Comparison of ENCODE assay signal across 8 mouse cellular contexts in genomic region chr1:36243447-36244057, GRCm38 (mm10). TPM values are rescaled to one million over a fixed set of nuclear protein-coding genes. Genes with fewer than 3 reads are reported as not detected.
DNase-seq lines count a peak whose midpoint lies in the region; ATAC-seq and TF ChIP-seq lines count a peak whose summit lies in the region.

No protein-coding gene starts in this region.

- H3K4me2 ChIP-seq in heart, embryonic 11.5 days: peak overlapping the region; percentile 88
- H3K4me2 ChIP-seq in forebrain, embryonic 14.5 days (ENCODE audit: low read length): peak overlapping the region; percentile 82
- H3K4me2 ChIP-seq in liver, postnatal 0 days (ENCODE audit: low read depth, low read length): peak overlapping the region; percentile 93

- ATAC-seq in heart, embryonic 11.5 days (replicated peaks; ENCODE audit: insufficient number of reproducible peaks, low FRiP score, low TSS enrichment): no peak
- ATAC-seq in forebrain, embryonic 14.5 days: peak; percentile 48; the same call in 1 of the 2 replicates
- ATAC-seq in liver, postnatal 0 days: peak; percentile 47

- no peak for DNase-seq in heart, adult 8-10 months (ENCODE audit: low spot score)
- DNase-seq in forebrain, embryonic 14.5 days (ENCODE audit: low spot score): no peak
- DNase-seq in liver, postnatal 0 days: no peak
- DNase-seq in right cerebral cortex, adult 2 months (ENCODE audit: low spot score in 2 of 2): no peak
- no peak for DNase-seq in right cerebral cortex, adult 18-20 months
- no peak for DNase-seq in frontal cortex, postnatal 25 days (ENCODE audit: low spot score in 2 of 2)

- peak overlapping the region; percentile 85 for H3K27ac ChIP-seq in heart, embryonic 11.5 days (ENCODE audit: low read depth, low read length)
- H3K27ac ChIP-seq in forebrain, embryonic 14.5 days (ENCODE audit: low read depth, low read length): peak overlapping the region; percentile 82
- peak overlapping the region; percentile 86 for H3K27ac ChIP-seq in liver, postnatal 0 days (ENCODE audit: low read depth)

- 4% methylated on average over 15 of the region's 21 CpGs for WGBS in heart, embryonic 11.5 days (ENCODE audit: insufficient replicate concordance)
- 4% methylated on average over 21 of the region's 21 CpGs for WGBS in forebrain, embryonic 14.5 days
- 2% methylated on average over 21 of the region's 21 CpGs for WGBS in liver, postnatal 0 days (ENCODE audit: insufficient replicate concordance)

- no peak for TF ChIP-seq CTCF in E14TG2a.4 (conservative IDR thresholded peaks at IDR 0.05; ENCODE audit: low read length)
- TF ChIP-seq CTCF in liver, postnatal 0 days (IDR thresholded peaks at IDR 0.05; ENCODE audit: low read depth): no peak

- peak overlapping the region; percentile 94 for H3K4me3 ChIP-seq in heart, embryonic 11.5 days (ENCODE audit: low read depth, low read length)
- H3K4me3 ChIP-seq in E14TG2a.4 (replicated peaks; ENCODE audit: low read length): peak overlapping the region; percentile 98
- H3K4me3 ChIP-seq in forebrain, embryonic 14.5 days (ENCODE audit: low read depth, low read length): peak overlapping the region; percentile 87
- H3K4me3 ChIP-seq in liver, postnatal 0 days (ENCODE audit: low read depth, low read length): peak overlapping the region; percentile 90

- peaks cover 10% of the 10 kb centered on the region for H3K4me1 ChIP-seq in heart, embryonic 11.5 days (ENCODE audit: control insufficient read depth, insufficient read depth, low read length)
- H3K4me1 ChIP-seq in E14TG2a.4 (replicated peaks; ENCODE audit: low read depth, low read length): peaks cover 76% of the 10 kb centered on the region
- peaks cover 10% of the 10 kb centered on the region for H3K4me1 ChIP-seq in forebrain, embryonic 14.5 days (ENCODE audit: control insufficient read depth, insufficient read depth, low read length)
- peaks cover 26% of the 10 kb centered on the region for H3K4me1 ChIP-seq in liver, postnatal 0 days (ENCODE audit: insufficient read depth)

- H3K27me3 ChIP-seq in heart, embryonic 11.5 days (ENCODE audit: control insufficient read depth, insufficient read depth, low read length): no peaks in the 10 kb centered on the region
- peaks cover 2% of the 10 kb centered on the region; the same call in 1 of the 2 replicates for H3K27me3 ChIP-seq in E14TG2a.4 (ENCODE audit: insufficient read depth, low read length)
- H3K27me3 ChIP-seq in forebrain, embryonic 14.5 days (replicated peaks; ENCODE audit: control insufficient read depth, insufficient read depth, low read length): no peaks in the 10 kb centered on the region
- no peaks in the 10 kb centered on the region for H3K27me3 ChIP-seq in liver, postnatal 0 days (ENCODE audit: insufficient read depth, low read length)

- H3K9ac ChIP-seq in heart, embryonic 11.5 days (ENCODE audit: low read depth, low read length): peak overlapping the region; percentile 94
- peak overlapping the region; percentile 85 for H3K9ac ChIP-seq in forebrain, embryonic 14.5 days (ENCODE audit: low read length)
- H3K9ac ChIP-seq in liver, postnatal 0 days (replicated peaks): peak overlapping the region; percentile 85

- no peaks in the 10 kb centered on the region for H3K9me3 ChIP-seq in heart, embryonic 11.5 days (replicated peaks; ENCODE audit: control insufficient read depth, low read length)
- no peaks in the 10 kb centered on the region for H3K9me3 ChIP-seq in E14TG2a.4 (ENCODE audit: low read length)
- no peaks in the 10 kb centered on the region for H3K9me3 ChIP-seq in forebrain, embryonic 14.5 days (replicated peaks; ENCODE audit: control insufficient read depth, low read length)
- H3K9me3 ChIP-seq in liver, postnatal 0 days (ENCODE audit: low read length): no peaks in the 10 kb centered on the region

- no peak for TF ChIP-seq EP300 in liver, postnatal 0 days (IDR thresholded peaks at IDR 0.05; ENCODE audit: low read depth)

- H3K36me3 ChIP-seq in heart, embryonic 11.5 days (ENCODE audit: control insufficient read depth, insufficient read depth, low read length): no peaks in the 10 kb centered on the region
- H3K36me3 ChIP-seq in E14TG2a.4 (ENCODE audit: insufficient read depth, low read length): peaks cover 12% of the 10 kb centered on the region; the same call in 1 of the 2 replicates
- no peaks in the 10 kb centered on the region for H3K36me3 ChIP-seq in forebrain, embryonic 14.5 days (ENCODE audit: control insufficient read depth, insufficient read depth, low read length)
- no peaks in the 10 kb centered on the region for H3K36me3 ChIP-seq in liver, postnatal 0 days (replicated peaks; ENCODE audit: insufficient read depth, low read length)

RNA-seq across cellular contexts. Expression of gene Uggt1, which starts 1.0 kb away (rescaled TPM):
- 60.6 and 61.9 TPM in 2 replicates for polyA plus RNA-seq in heart, embryonic 11.5 days (2014; fragmentation: Nextera tagmentation; extraction: Ambion mirVana)
- total RNA-seq in heart, adult 8-10 months (2022): 10 to 100 TPM; 26.8 to 31.9 (median 28.4) TPM
- polyA plus RNA-seq in forebrain, embryonic 14.5 days (2014; fragmentation: Nextera tagmentation; extraction: Ambion mirVana): 66.8 and 75.9 TPM in 2 replicates
- polyA plus RNA-seq in liver, postnatal 0 days (2015; fragmentation: Nextera tagmentation; extraction: Ambion mirVana): 15.4 and 15.8 TPM in 2 replicates

RNA-seq across cellular contexts. Expression of gene Neurl3, which starts 30.9 kb away (rescaled TPM):
- polyA plus RNA-seq in heart, embryonic 11.5 days (2014; fragmentation: Nextera tagmentation; extraction: Ambion mirVana): 1.9 and 2.6 TPM in 2 replicates
- 1 to 10 TPM; 2.0 to 4.4 (median 2.8) TPM for total RNA-seq in heart, adult 8-10 months (2022)
- 0.32 and 0.51 TPM in 2 replicates for polyA plus RNA-seq in forebrain, embryonic 14.5 days (2014; fragmentation: Nextera tagmentation; extraction: Ambion mirVana)
- polyA plus RNA-seq in liver, postnatal 0 days (2015; fragmentation: Nextera tagmentation; extraction: Ambion mirVana): 4.4 and 4.7 TPM in 2 replicates
